Mouse (Mus musculus) neutrophil, adult 5-6 weeks (primary cell): Measurements from ENCODE around the gene Cenpp. TPM values are rescaled to one million over a fixed set of nuclear protein-coding genes. Genes with fewer than 3 reads are reported as not detected.

Experiments used
- ATAC-seq: fragments of 151-379, 151-347 bp; 2 replicates; pipeline ENCODE4 v1.8.0; 2017; ENCODE audit warnings: mild to moderate bottlenecking, moderate TSS enrichment; ENCODE audit not compliant: insufficient number of reproducible peaks, poor library complexity, low FRiP score, severe bottlenecking; ENCODE audit errors: extremely low read depth
- total RNA-seq: library from RNA; stranded (forward); fragments of 200-1000 nt; gene quantifications from 2 replicates; pipeline ENCODE4 v1.2.3, GENCODE M21; 2017

Cenpp gene
- total RNA-seq, 1 experiment from 2014 or later = 2.3 TPM

DNA sequence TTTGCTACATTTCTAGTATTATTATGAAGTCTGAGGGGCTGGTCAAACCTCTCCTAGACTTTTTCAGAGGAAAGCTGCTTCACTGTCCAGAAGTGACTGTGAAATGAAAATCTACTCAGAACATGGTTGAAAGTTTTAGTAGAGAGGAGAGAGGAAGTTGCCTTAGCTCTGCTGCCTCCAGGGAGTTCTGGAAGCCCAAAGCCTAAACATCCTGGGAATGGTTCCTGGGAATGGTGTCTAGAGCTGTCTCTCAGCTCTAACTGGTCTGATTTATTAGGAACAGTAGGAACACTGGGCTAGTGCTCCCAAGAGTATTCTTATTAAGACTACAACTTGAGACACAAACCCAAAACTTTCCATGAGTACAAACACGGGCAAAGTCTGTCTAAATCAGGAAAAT, 106.1 kb downstream of the Cenpp start:
- ATAC-seq = no peak

GRCm38 (mm10) chr13:49545646-49546045, 106.9 kb downstream of the Cenpp start:
- ATAC-seq = no peak

- ATAC-seq = no peak
Observed at GRCm38 (mm10) chr13:49544279-49544678, 108.3 kb downstream of the Cenpp start, which contains the start of gene Aspn. TSS of gene Aspn (plus strand) at chr13:49544443.

DNA sequence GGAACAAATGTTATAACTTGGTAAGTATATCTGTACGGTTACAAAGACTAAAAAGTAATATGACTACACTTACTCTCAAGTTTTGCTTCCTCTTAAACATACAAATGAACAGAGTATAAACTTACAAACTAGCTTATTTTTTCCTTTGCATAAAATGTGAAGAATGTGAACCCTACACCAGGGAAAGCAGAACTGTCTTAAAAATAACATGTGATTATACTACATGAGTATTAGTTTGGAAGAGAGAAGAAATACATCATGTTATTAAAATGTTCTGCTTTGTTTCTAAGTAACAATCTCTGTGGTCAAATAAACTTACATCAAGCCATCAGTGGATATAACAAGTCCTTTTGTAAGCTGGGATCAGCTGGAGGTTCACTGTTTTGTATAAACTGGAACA, 113.9 kb downstream of the Cenpp start:
- ATAC-seq = no peak

DNA sequence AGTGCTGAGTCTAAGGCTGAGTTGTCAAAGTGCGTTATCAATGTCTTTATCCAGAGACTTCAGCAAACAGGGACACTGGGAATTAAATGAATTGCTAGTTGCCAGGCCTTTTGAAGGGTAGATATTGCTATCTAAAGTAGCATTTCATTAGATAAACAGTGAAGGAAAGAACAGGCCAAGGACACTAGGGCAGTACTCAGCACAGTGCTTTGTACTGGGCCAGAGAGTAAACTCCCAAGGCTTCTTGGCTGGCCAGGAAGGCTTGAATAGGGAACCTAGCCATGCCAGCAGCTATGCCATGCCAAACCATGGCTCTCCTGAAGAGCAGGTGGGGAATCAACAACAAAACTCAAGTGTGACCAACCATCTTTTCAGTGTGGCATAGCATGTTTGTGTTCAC, 115.6 kb downstream of the Cenpp start:
- ATAC-seq = no peak

DNA sequence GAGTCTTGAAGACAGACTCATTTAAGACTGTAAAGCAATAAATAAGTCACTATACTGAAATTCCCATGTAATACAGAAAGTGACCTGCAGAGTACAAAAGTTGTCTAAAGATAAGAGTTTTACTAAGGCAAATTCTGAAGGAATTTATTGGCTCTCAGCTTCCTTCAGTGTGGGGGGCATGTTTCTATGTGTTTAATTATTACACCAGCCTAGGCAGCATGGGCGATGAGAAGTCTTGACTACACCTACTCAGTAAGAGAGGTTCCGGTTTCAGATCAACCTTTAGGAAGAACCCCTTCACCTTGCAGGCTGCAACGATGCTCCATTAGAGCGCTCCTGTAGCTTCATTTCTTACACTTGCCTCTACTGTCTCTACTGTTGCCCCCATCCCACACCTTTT, 121.9 kb downstream of the Cenpp start:
- ATAC-seq = no peak

- no peak for ATAC-seq
Observed at GRCm38 (mm10) chr13:49526235-49526634, 126.3 kb downstream of the Cenpp start.

- no peak for ATAC-seq
Observed at GRCm38 (mm10) chr13:49518761-49519160, 133.8 kb downstream of the Cenpp start.

- no peak for ATAC-seq
Observed at GRCm38 (mm10) chr13:49507176-49507575, 145.4 kb downstream of the Cenpp start.

GRCm38 (mm10) chr13:49505776-49506175, 146.8 kb downstream of the Cenpp start:
- ATAC-seq = no peak

- no peak for ATAC-seq
Observed at GRCm38 (mm10) chr13:49504510-49504909, 148.1 kb downstream of the Cenpp start, which contains the start of gene Ecm2. TSS of gene Ecm2 (plus strand) at chr13:49504810.

GRCm38 (mm10) chr13:49492376-49493368, 159.9 kb downstream of the Cenpp start, which contains the start of gene Tes3-ps:
TSS of gene Tes3-ps (plus strand) at chr13:49493318.
- no peak for ATAC-seq

- ATAC-seq = no peak
Observed at GRCm38 (mm10) chr13:49485388-49485787, 167.2 kb downstream of the Cenpp start.

DNA sequence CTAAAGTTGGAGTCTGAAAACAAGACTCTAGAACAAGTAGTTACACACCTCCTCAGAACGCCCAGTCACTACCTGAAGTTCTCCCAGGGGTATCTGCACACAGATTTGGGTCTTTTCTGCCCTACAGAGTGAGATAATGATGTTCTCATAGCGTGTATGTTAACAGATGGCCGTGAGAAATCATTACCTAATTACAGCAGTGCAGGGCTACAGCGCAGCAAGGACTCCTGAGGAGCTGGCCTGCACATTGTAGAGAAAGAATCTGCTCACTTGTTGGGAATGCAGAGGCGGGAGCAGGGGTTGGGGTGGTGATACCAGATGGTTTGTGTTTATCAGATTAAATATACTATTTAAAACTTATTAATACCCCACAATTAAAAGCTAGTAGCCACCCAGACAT, 172.0 kb downstream of the Cenpp start:
- no peak for ATAC-seq

DNA sequence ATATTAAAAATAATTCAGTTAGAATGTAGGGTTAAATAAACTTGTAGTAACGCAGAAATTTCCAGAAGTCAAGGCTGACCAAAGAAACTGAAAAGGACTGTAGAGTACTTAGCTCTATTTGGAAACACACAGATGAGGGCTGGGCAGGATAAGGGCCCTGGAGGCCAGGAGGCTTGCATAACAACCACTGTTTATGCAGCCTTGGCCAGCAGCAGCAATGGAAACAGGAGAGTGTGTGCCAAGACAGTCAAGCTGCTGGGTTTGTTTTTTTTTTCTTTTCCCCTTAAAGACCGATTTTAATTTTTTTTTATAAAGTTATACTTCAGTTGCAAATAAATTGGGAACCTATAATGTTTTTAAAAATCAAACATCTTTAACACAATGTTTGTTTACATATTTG, 172.5 kb downstream of the Cenpp start:
- ATAC-seq = no peak

DNA sequence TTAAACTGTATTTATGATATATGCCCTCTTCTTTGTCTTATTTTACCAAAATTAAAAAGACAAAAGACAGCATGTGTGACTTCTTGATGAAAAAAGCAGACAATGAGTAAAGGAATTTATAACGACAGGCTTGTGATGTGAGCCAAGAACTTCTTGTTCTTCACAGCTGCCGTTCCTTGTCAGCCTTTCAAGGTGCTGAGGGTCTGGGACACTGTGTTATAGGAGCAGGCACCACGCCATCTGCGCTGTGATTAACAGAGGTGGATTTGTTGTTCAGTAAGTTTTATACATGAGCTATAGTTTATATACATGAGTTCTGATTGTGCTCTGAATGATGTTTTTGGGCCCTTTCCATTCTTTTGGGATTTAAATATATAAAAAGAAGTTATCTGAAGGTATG, 173.2 kb downstream of the Cenpp start:
- no peak for ATAC-seq

- no peak for ATAC-seq
Observed at GRCm38 (mm10) chr13:49478851-49479374, 173.7 kb downstream of the Cenpp start.

DNA sequence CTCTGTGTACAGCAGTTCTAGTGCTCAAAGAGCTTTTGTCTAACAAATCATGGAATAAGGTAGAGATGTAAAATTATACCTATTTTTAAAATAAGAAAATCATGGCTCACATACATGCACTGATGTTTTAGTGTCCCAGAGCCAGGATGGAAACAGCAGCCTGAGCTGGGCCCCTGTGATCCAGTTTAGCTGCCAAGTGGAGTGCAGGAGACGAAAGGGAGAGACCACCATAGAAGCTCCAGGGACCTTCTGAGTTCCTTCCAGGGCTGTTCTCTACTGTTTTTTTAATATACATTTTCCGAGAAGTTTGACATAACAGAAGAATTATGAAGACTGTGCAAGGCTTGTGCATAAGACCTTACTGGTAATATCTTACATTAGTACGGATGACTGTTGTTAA, 174.7 kb downstream of the Cenpp start:
- no peak for ATAC-seq

DNA sequence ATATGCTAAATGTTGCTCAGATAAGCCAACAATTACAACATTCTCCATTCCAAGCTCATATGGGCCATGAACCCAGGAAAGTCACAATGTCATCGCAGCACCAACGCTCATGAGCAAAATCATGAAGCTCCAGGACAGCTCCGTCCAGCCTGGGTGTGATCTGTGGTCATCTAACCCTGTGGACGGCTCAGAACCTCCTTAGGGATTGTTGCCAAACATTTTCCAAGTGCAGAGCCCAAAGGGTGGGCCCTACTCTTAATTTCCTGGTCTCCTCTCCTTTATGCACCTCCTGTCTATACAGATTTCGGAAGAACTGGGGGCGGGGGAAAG, 179.9 kb downstream of the Cenpp start:
- ATAC-seq = no peak

DNA sequence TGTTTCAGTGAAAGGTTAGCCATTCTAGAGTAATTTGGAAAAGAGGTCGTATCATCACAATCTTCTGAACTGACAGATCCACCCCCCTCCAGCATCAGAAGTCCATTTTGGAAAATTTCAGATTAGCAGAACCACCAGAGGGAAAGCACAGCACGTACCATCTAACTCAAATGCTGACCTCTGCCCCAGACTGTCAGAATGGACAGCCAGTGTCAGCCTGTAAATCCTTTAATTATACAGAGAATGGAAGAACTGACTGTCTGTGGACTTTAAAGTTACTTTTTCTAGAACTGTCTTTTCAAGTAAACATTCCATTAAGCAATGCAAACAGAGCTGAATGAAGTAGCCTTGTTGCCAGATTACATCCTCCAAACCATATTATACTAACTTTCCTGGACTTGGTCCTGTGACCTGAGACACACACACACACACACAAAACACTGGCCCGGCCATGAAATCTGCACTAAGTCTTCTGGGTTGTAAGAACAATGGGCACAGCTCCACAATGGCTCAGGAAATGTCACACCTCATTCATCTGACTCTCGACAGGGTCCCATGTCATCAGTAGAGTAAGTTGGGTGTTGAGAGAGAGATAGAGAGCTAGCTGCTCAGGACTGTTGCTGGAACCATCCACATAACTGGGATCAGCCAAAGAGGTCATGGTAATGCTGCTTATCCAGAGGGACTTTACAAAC, 180.5 kb downstream of the Cenpp start:
- ATAC-seq = no peak
